Mouse (Mus musculus) megakaryocyte, embryonic 14.5 days (primary cell): ENCODE measurements around the gene Arhgap5. TPM values are rescaled to one million over a fixed set of nuclear protein-coding genes. Genes with fewer than 3 reads are reported as not detected.

ENCODE experiments used
- H3K27me3 ChIP-seq: replicated peaks from 2 replicates; pipeline ENCODE3; 2012; ENCODE audit warnings: inconsistent platforms
- H3K36me3 ChIP-seq: replicated peaks from 2 replicates; pipeline ENCODE3; 2012; ENCODE audit warnings: low read length, inconsistent platforms, mixed read lengths
- H3K4me1 ChIP-seq: 2 replicates; pipeline ENCODE4 v1.6.1; 2012; ENCODE audit warnings: inconsistent platforms
- H3K4me3 ChIP-seq: replicated peaks from 2 replicates; pipeline ENCODE3; 2012; ENCODE audit warnings: moderate library complexity, mild to moderate bottlenecking, inconsistent platforms
- H3K9me3 ChIP-seq: 2 replicates; pipeline ENCODE4 v1.6.1; 2012; ENCODE audit warnings: inconsistent platforms
- FLI1 ChIP-seq: IDR thresholded peaks from 2 replicates; pipeline ENCODE4 v1.6.1; 2012; ENCODE audit warnings: low read length, inconsistent platforms, mixed read lengths
- GATA1 ChIP-seq: IDR thresholded peaks from 3 replicates; pipeline ENCODE4 v1.6.1; 2012; ENCODE audit warnings: mixed read lengths, low read length, inconsistent platforms, borderline replicate concordance
- polyA plus RNA-seq: library from polyadenylated mRNA; stranded (reverse); fragments of >175 nt; gene quantifications from 2 replicates; pipeline ENCODE4 v1.2.3, GENCODE M21; 2012; ENCODE audit warnings: low replicate concordance; ENCODE audit not compliant: insufficient read depth

The Arhgap5 gene
- polyA plus RNA-seq, 1 experiment = 0.50 TPM

- TF ChIP-seq GATA1 (no peak), FLI1 (no peak)
- peaks cover 16% of the 10 kb centered on the region for H3K9me3 ChIP-seq
- H3K4me3 ChIP-seq = peak overlapping the region; percentile 94
- peaks cover 28% of the 10 kb centered on the region for H3K4me1 ChIP-seq
- H3K36me3 ChIP-seq = no peaks in the 10 kb centered on the region
- no peaks in the 10 kb centered on the region for H3K27me3 ChIP-seq
These were observed 98.7 kb downstream of the Arhgap5 start for GRCm38 (mm10) chr12:52602471-52602870.

GRCm38 (mm10) chr12:52602883-52603694 is 99.3 kb downstream of the Arhgap5 start:
- TF ChIP-seq FLI1 (no peak), GATA1 (no peak)
- Histone ChIP-seq H3K27me3 (no peaks in the 10 kb centered on the region), H3K4me3 (peak overlapping the region; percentile 94), H3K36me3 (no peaks in the 10 kb centered on the region), H3K9me3 (peaks cover 15% of the 10 kb centered on the region), H3K4me1 (peaks cover 30% of the 10 kb centered on the region)

- Histone ChIP-seq H3K4me3 (peak overlapping the region; percentile 94), H3K4me1 (peaks cover 30% of the 10 kb centered on the region), H3K27me3 (no peaks in the 10 kb centered on the region), H3K9me3 (peaks cover 8% of the 10 kb centered on the region), H3K36me3 (no peaks in the 10 kb centered on the region)
- TF ChIP-seq FLI1 = no peak
- TF ChIP-seq GATA1 = no peak
These were observed 100.0 kb downstream of the Arhgap5 start for GRCm38 (mm10) chr12:52603695-52604255.

- Histone ChIP-seq H3K4me1 (peaks cover 30% of the 10 kb centered on the region), H3K4me3 (peak overlapping the region; percentile 94), H3K36me3 (no peaks in the 10 kb centered on the region), H3K9me3 (peaks cover 2% of the 10 kb centered on the region; the same call in 1 of the 2 replicates), H3K27me3 (no peaks in the 10 kb centered on the region)
- no peak for TF ChIP-seq GATA1
These were observed 100.7 kb downstream of the Arhgap5 start for GRCm38 (mm10) chr12:52604256-52604991.

GRCm38 (mm10) chr12:52604992-52605652 is 101.3 kb downstream of the Arhgap5 start:
- peaks cover 30% of the 10 kb centered on the region for H3K4me1 ChIP-seq
- no peaks in the 10 kb centered on the region for H3K36me3 ChIP-seq
- no peaks in the 10 kb centered on the region for H3K9me3 ChIP-seq
- TF ChIP-seq GATA1 (no peak), FLI1 (no peak)
- peak overlapping the region; percentile 94 for H3K4me3 ChIP-seq
- H3K27me3 ChIP-seq = no peaks in the 10 kb centered on the region

GRCm38 (mm10) chr12:52607411-52607810 is 103.6 kb downstream of the Arhgap5 start:
- H3K4me3 ChIP-seq = no peak overlapping the region
- no peaks in the 10 kb centered on the region for H3K27me3 ChIP-seq
- H3K4me1 ChIP-seq = peaks cover 24% of the 10 kb centered on the region
- H3K9me3 ChIP-seq = no peaks in the 10 kb centered on the region
- TF ChIP-seq GATA1 (no peak), FLI1 (no peak)
- H3K36me3 ChIP-seq = no peaks in the 10 kb centered on the region

GRCm38 (mm10) chr12:52615703-52616102 is 111.9 kb downstream of the Arhgap5 start:
- Histone ChIP-seq H3K36me3 (no peaks in the 10 kb centered on the region), H3K27me3 (no peaks in the 10 kb centered on the region), H3K4me3 (peak overlapping the region; percentile 53), H3K4me1 (peaks cover 4% of the 10 kb centered on the region; the same call in 1 of the 2 replicates), H3K9me3 (no peaks in the 10 kb centered on the region)
- TF ChIP-seq FLI1 = no peak
- TF ChIP-seq GATA1 = no peak

GRCm38 (mm10) chr12:52618418-52619040 is 114.8 kb downstream of the Arhgap5 start:
- Histone ChIP-seq H3K9me3 (no peaks in the 10 kb centered on the region), H3K27me3 (no peaks in the 10 kb centered on the region), H3K4me1 (peaks cover 4% of the 10 kb centered on the region; the same call in 1 of the 2 replicates), H3K4me3 (no peak overlapping the region), H3K36me3 (no peaks in the 10 kb centered on the region)
- TF ChIP-seq FLI1 (no peak), GATA1 (no peak)

- Histone ChIP-seq H3K4me1 (peaks cover 4% of the 10 kb centered on the region; the same call in 1 of the 2 replicates), H3K36me3 (no peaks in the 10 kb centered on the region), H3K4me3 (no peak overlapping the region), H3K9me3 (no peaks in the 10 kb centered on the region), H3K27me3 (no peaks in the 10 kb centered on the region)
- TF ChIP-seq GATA1 = no peak
- no peak for TF ChIP-seq FLI1
These were observed 115.9 kb downstream of the Arhgap5 start for GRCm38 (mm10) chr12:52619644-52620043.

Other genes with a start within 250 kb of the Arhgap5 start
- gene Akap6, start 195.4 kb downstream of the Arhgap5 start, polyA plus RNA-seq = 0.04 TPM in 1 of 2 replicates, not detected in the other